Mouse (Mus musculus): ENCODE results near the gene Itga3. TPM values are rescaled to one million over a fixed set of nuclear protein-coding genes. Genes with fewer than 3 reads are reported as not detected.
A peak's percentile ranks its signal among the peaks of the same experiment; 100 is the strongest.

The Itga3 gene
- polyA plus RNA-seq, 1 experiment from 2014 or later = 12.1 TPM

DNA sequence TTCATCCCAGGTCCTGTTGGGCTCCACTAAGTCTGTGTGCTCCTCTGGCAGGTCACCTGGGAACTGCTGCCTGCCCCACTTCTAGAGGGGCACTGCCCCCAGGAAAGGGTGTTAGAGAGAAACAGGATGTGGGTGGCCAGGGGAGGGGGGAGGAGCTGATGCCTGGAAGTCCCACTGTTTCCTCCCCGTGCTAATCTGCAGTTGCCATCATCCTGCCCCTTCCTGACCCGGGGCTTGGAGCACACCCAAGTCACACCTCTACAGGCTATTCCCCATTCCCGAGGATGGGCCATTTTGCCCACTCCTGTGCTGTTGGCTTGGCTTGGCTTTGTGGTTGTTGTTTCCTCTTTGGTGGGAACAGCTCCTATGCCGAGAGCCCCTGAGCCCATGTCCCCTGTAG, 76.1 kb downstream of the Itga3 start:
- Histone ChIP-seq H3K4me1 (replicated peaks) (peaks cover 62% of the 10 kb centered on the region), H3K27me3 (replicated peaks) (no peaks in the 10 kb centered on the region), H3K9me3 (replicated peaks) (no peaks in the 10 kb centered on the region), H3K9ac (peak overlapping the region; percentile 34), H3K4me2 (peak overlapping the region; percentile 37), H3K27ac (ENCODE audit: poor library complexity, severe bottlenecking) (peak overlapping the region; percentile 38), H3K36me3 (peaks cover 89% of the 10 kb centered on the region), H3K4me3 (peak overlapping the region; percentile 0; the same call in 1 of the 2 replicates)
- 0 out of 2 replicates have a peak, but pooled peaks have one; percentile 5 for ATAC-seq (ENCODE audit: insufficient number of reproducible peaks, low FRiP score)
- 21% methylated on average over 4 of the region's 4 CpGs for WGBS

DNA sequence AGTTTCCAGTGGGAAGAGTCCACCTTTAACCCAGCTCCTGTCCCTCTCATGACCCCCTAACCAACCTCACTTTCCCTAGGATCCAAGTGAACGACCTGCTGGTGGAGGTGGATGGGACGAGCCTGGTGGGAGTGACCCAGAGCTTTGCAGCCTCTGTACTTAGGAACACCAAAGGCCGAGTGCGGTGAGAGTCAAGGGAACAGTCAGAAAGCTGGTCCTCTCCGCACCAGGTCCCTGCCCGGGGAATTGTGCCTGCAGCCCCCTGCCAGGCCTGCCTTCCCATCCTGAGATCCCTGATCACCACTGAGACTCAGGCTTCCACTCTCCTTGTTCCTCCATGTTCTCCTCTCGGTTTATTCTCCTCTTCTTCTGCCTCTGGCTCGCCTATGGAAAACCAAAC, 76.5 kb downstream of the Itga3 start:
- Histone ChIP-seq H3K4me1 (replicated peaks) (peaks cover 66% of the 10 kb centered on the region), H3K9ac (peak overlapping the region; percentile 34), H3K27me3 (replicated peaks) (no peaks in the 10 kb centered on the region), H3K27ac (ENCODE audit: poor library complexity, severe bottlenecking) (peak overlapping the region; percentile 38), H3K9me3 (replicated peaks) (no peaks in the 10 kb centered on the region), H3K4me2 (peak overlapping the region; percentile 37), H3K36me3 (peaks cover 86% of the 10 kb centered on the region), H3K4me3 (0 out of 2 replicates have a peak overlapping the region, but pooled peaks have one; percentile 0)
- WGBS = 78% methylated on average over 8 of the region's 8 CpGs
- ATAC-seq (ENCODE audit: insufficient number of reproducible peaks, low FRiP score) = no peak

DNA sequence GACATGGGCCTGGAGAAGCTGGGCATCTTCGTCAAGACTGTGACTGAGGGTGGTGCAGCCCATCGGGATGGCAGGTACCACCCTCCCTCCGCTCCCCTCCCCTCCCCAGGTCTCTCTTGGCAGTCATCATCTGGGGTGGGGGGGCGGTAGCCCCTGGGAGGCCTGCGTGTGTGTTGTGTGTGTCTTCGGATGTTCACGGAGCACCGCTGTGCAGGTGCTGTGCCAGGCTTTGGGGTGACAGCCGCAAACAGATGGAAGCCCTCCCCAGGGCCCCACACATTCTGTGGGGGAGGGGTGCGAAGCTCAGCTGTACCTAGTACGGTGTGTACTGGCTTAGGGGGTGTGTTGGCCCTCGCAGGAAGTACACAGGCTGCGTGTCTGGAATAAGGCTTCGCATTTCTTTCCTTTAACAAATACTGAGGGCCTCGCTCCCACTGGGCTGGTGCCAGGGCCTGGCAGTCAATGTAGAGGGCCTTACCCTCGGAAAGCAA, 78.5 kb downstream of the Itga3 start:
- Histone ChIP-seq H3K9me3 (replicated peaks) (no peaks in the 10 kb centered on the region), H3K27me3 (replicated peaks) (no peaks in the 10 kb centered on the region), H3K4me3 (peak overlapping the region; percentile 25), H3K36me3 (peaks cover 71% of the 10 kb centered on the region), H3K4me2 (peak overlapping the region; percentile 37), H3K9ac (peak overlapping the region; percentile 29), H3K4me1 (replicated peaks) (peaks cover 71% of the 10 kb centered on the region), H3K27ac (ENCODE audit: poor library complexity, severe bottlenecking) (peak overlapping the region; percentile 58)
- ATAC-seq (ENCODE audit: insufficient number of reproducible peaks, low FRiP score) = peak; percentile 37; the same call in 1 of the 2 replicates
- 69% methylated on average over 16 of the region's 16 CpGs for WGBS

DNA sequence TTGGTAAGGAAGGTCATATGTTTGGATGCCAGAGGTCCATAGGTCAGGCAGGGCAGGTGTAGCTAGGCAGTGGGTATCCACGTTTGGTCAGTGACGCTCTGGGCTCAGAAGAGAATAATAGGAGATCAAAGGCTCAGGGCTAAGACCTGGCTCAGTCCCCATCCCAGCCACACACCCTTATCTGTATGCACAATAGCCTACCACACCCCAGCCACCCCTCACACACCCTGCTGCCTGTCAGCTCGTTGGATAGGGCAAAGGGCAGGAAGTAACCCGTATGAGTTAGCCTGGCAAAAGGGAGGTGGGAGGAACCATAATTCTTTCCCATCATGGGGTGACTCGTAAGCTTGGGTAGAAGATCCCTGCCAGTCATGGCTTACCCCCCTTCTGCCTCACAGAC, 79.0 kb downstream of the Itga3 start:
- H3K4me1 ChIP-seq (replicated peaks) = peaks cover 73% of the 10 kb centered on the region
- peak overlapping the region; percentile 25 for H3K4me3 ChIP-seq
- peak overlapping the region; percentile 58 for H3K27ac ChIP-seq (ENCODE audit: poor library complexity, severe bottlenecking)
- peak; percentile 87 for ATAC-seq (ENCODE audit: insufficient number of reproducible peaks, low FRiP score)
- H3K36me3 ChIP-seq = peaks cover 66% of the 10 kb centered on the region
- 0 out of 2 replicates have a peak overlapping the region, but pooled peaks have one; percentile 29 for H3K9ac ChIP-seq
- peak overlapping the region; percentile 98 for H3K4me2 ChIP-seq
- no peaks in the 10 kb centered on the region for H3K27me3 ChIP-seq (replicated peaks)
- WGBS = 53% methylated on average over 5 of the region's 5 CpGs
- no peaks in the 10 kb centered on the region for H3K9me3 ChIP-seq (replicated peaks)

DNA sequence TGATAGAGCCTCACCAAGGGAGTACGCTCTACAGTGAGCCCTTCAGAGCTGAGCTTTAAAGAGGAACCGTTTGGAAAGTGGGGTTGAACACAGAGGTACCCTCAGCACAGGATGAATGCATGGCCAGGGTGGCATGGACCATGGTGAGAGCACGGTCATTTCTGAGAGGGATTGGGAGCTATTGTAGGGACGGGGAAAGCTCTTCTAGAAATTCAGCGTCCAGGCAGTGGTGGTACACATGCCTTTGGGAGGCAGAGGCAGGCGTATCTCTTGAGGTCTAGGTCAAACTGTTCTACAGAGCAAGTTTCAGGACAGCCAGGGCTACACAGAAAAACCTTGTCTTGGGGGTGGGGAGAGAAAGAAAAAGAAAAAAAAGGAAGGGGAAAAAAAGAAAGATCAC, 79.6 kb downstream of the Itga3 start:
- Histone ChIP-seq H3K36me3 (peaks cover 60% of the 10 kb centered on the region), H3K27me3 (replicated peaks) (no peaks in the 10 kb centered on the region), H3K4me3 (no peak overlapping the region), H3K9ac (no peak overlapping the region; the same call in 1 of the 2 replicates), H3K9me3 (replicated peaks) (no peaks in the 10 kb centered on the region), H3K4me1 (replicated peaks) (peaks cover 78% of the 10 kb centered on the region), H3K4me2 (peak overlapping the region; percentile 98), H3K27ac (ENCODE audit: poor library complexity, severe bottlenecking) (peak overlapping the region; percentile 49)
- ATAC-seq (ENCODE audit: insufficient number of reproducible peaks, low FRiP score) = no peak
- 85% methylated on average over 6 of the region's 6 CpGs for WGBS

DNA sequence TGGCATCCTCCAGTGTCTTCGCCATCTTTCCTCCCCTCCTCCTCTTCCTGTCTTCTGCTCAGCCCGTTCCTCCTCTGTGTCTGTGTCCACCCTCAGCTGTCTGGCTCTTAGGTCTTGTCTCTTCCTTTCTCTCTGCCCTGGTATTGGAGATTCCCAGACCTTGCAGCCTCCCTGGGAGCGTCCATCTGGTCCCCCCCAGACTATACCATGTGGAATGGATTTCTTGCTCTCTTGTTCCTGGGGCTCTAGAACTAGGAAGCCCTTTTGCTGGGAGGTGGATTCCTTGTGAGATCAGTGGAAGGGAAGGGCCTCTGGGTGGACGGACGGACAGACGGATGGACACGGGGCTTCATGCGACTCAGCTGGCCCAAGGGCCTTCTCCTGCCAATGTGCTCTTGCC, 80.5 kb downstream of the Itga3 start:
- WGBS = 80% methylated on average over 8 of the region's 8 CpGs
- 0 out of 2 replicates have a peak overlapping the region, but pooled peaks have one; percentile 16 for H3K27ac ChIP-seq (ENCODE audit: poor library complexity, severe bottlenecking)
- H3K27me3 ChIP-seq (replicated peaks) = no peaks in the 10 kb centered on the region
- peak overlapping the region; percentile 98 for H3K4me2 ChIP-seq
- no peaks in the 10 kb centered on the region for H3K9me3 ChIP-seq (replicated peaks)
- peaks cover 52% of the 10 kb centered on the region for H3K36me3 ChIP-seq
- H3K4me3 ChIP-seq = no peak overlapping the region
- ATAC-seq (ENCODE audit: insufficient number of reproducible peaks, low FRiP score) = no peak
- peaks cover 71% of the 10 kb centered on the region for H3K4me1 ChIP-seq (replicated peaks)
- H3K9ac ChIP-seq = no peak overlapping the region

DNA sequence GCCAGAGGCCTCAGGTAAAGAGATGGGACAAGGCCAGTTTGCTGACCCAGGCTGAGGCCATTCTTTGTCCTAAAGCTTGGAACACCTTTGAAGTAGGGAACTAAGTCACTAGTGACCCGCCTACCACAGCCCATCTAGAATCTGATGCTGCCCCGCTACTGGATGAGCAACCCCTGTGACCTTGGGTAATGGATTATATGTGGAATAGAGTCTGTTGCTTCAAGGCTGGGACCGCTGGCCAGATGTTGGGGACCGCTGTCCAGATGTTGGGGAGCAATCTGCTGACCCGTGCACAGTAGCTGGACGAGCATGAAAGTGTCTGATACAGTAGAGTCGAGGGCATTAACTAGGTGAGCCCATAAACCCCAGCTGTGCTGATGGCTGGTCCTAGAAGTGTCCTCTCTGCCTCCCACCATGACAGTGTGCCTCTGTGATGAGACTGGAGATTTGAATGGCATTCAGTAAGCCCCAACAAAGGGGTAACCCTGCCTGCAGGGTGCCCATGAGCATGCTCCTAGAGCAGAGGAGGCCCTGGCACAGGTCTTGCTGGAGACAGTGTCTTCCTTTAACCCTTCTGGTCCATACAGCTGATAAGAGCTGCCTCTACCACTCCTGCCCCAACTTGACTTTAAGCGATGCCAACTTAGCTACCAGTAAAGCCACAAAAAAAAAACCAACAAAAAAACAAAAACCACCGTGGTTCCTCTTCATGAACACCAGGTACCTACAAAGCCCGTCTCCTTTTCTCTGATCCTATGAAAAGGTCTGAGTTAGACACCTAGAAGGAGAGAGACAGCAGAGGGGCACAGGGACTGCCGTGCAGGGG, 81.4 kb downstream of the Itga3 start:
- peak overlapping the region; percentile 98 for H3K9ac ChIP-seq
- peaks cover 66% of the 10 kb centered on the region for H3K4me1 ChIP-seq (replicated peaks)
- 79% methylated on average over 11 of the region's 11 CpGs for WGBS
- no peaks in the 10 kb centered on the region for H3K27me3 ChIP-seq (replicated peaks)
- peak overlapping the region; percentile 95 for H3K4me3 ChIP-seq
- no peaks in the 10 kb centered on the region for H3K9me3 ChIP-seq (replicated peaks)
- 0 out of 2 replicates have a peak overlapping the region, but pooled peaks have one; percentile 30 for H3K27ac ChIP-seq (ENCODE audit: poor library complexity, severe bottlenecking)
- H3K36me3 ChIP-seq = peaks cover 46% of the 10 kb centered on the region
- H3K4me2 ChIP-seq = peak overlapping the region; percentile 98
- no peak for ATAC-seq (ENCODE audit: insufficient number of reproducible peaks, low FRiP score)

Other genes with a start within 250 kb of the Itga3 start
- 404 and 446 TPM in 2 replicates for gene Col1a1, start 140.6 kb downstream of the Itga3 start, polyA plus RNA-seq (2016; fragmentation: Nextera tagmentation; extraction: Ambion mirVana)
- 0.30 TPM in 1 of 2 replicates, not detected in the other for gene Hils1, start 109.2 kb downstream of the Itga3 start, polyA plus RNA-seq (2016; fragmentation: Nextera tagmentation; extraction: Ambion mirVana)
- 20.6 and 26.6 TPM in 2 replicates for gene Sgca, start 100.5 kb downstream of the Itga3 start, polyA plus RNA-seq (2016; fragmentation: Nextera tagmentation; extraction: Ambion mirVana)
- gene Ppp1r9b, start 85.8 kb downstream of the Itga3 start, polyA plus RNA-seq (2016; fragmentation: Nextera tagmentation; extraction: Ambion mirVana) = 10.4 and 12.2 TPM in 2 replicates
- 14.8 and 16.5 TPM in 2 replicates for gene Samd14, start 66.9 kb downstream of the Itga3 start, polyA plus RNA-seq (2016; fragmentation: Nextera tagmentation; extraction: Ambion mirVana)
- gene Pdk2, start 35.4 kb downstream of the Itga3 start, polyA plus RNA-seq (2016; fragmentation: Nextera tagmentation; extraction: Ambion mirVana) = 65.1 and 68.3 TPM in 2 replicates
- 0.12 and 0.41 TPM in 2 replicates for gene Dlx3, start 43.3 kb upstream of the Itga3 start, polyA plus RNA-seq (2016; fragmentation: Nextera tagmentation; extraction: Ambion mirVana)
- gene Dlx4, start 69.5 kb upstream of the Itga3 start, polyA plus RNA-seq (2016; fragmentation: Nextera tagmentation; extraction: Ambion mirVana) = 0.14 TPM in 1 of 2 replicates, not detected in the other
- gene Tac4, start 184.7 kb upstream of the Itga3 start, polyA plus RNA-seq (2016; fragmentation: Nextera tagmentation; extraction: Ambion mirVana) = not detected in 2 replicates
- 56.0 and 58.3 TPM in 2 replicates for gene Kat7, start 233.4 kb upstream of the Itga3 start, polyA plus RNA-seq (2016; fragmentation: Nextera tagmentation; extraction: Ambion mirVana)

Data from heart, embryonic 12.5 days (tissue).